Mouse (Mus musculus): Measurements from ENCODE around the gene Spg11.

- TF ChIP-seq CTCF (IDR thresholded peaks at IDR 0.05; ENCODE audit: low read depth, low read length) (no peak), TAL1 (conservative IDR thresholded peaks at IDR 0.05; ENCODE audit: low read depth, low read length) (no peak), GATA1 (IDR thresholded peaks at IDR 0.05; ENCODE audit: borderline replicate concordance, low read length) (no peak)
Observed at GRCm38 (mm10) chr2:122159667-122160066, 41.5 kb upstream of the Spg11 start.
